16 mouse cellular contexts compared by ENCODE assay signal in the genomic region with DNA sequence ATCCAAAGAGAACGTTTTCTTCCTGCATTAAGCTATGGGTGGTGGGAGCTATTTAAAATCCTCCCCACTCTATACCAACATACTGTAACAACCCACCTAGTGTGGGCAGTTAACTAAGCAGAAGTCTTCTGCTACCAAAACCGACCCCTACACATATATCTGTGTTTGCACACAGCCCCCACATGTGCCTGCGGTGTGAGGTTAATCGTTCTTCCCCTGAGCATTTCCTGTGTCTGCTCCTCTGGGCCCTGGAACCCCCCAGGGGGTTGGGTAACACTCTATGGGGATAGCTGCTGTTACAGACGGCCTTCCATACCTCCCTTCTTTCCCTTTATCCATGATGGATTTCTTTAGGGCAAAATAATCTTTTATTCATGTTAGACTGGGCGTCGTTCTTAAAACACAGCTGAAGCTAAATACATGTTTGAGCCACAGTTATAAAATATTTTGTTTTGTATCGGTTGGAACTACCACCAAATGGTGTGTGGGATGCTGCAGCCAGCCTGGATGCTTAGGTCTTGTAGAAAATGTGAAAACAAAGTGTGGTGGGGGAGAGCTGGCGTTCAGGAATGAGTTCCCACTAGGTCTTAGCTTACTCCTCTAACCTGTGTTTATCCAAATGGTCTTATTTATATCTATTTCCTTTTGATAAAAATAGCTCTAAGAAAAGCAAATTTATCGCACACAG.
A peak's percentile ranks its signal among the peaks of the same experiment; 100 is the strongest.
DNase-seq lines count a peak whose midpoint lies in the region; ATAC-seq lines count a peak whose summit lies in the region.
"Had no signal": no experiment of that assay in that cellular context is flagged by ENCODE, and none has a peak within 500 bp of the region (broad histone marks: within the 10 kb centered on the region; RNA-seq: fewer than 3 reads in every experiment).

No protein-coding gene starts in this region.

- no peak for DNase-seq in frontal cortex, postnatal 14 days (ENCODE audit: low spot score in 2 of 2)
- DNase-seq in spleen, postnatal 36 days (ENCODE audit: low spot score in 2 of 2): peak; percentile 7 to 16
- no peak for DNase-seq in spleen, adult 12 weeks (ENCODE audit: low spot score)
- DNase-seq in naive thymus-derived CD4-positive, alpha-beta T cell, adult 2 months (ENCODE audit: low read depth): peak; percentile 39
- DNase-seq in cerebellum, adult 11 months: no peak
- DNase-seq in lung, postnatal 14 days: no peak
- DNase-seq: adrenal gland, postnatal 36 days; cerebellum, postnatal 14 days; gastrocnemius, postnatal 14 days; kidney, adult 8-10 months; left cerebral cortex, postnatal 4 days; lung, embryonic 14.5 days had no signal

- H3K27me3 ChIP-seq in kidney, embryonic 14.5 days (ENCODE audit: control insufficient read depth, insufficient read depth, low read length): no peaks in the 10 kb centered on the region

- H3K4me3 ChIP-seq in kidney, embryonic 14.5 days (ENCODE audit: low read length): no peak overlapping the region
- H3K4me3 ChIP-seq: erythroblast, embryonic 14.5 days; hindbrain, embryonic 10.5 days had no signal

- no peaks in the 10 kb centered on the region for H3K36me3 ChIP-seq in kidney, embryonic 14.5 days (ENCODE audit: control insufficient read depth, insufficient read depth, low read length)
- H3K36me3 ChIP-seq: hindbrain, embryonic 10.5 days had no signal

- H3K4me2 ChIP-seq in kidney, embryonic 14.5 days (replicated peaks; ENCODE audit: low read depth, low read length): no peak overlapping the region
- H3K4me2 ChIP-seq: lung, embryonic 14.5 days had no signal

- H3K27ac ChIP-seq in kidney, embryonic 14.5 days (ENCODE audit: low read depth, low read length): no peak overlapping the region
- H3K27ac ChIP-seq: hindbrain, embryonic 10.5 days had no signal

- 36% methylated on average over 10 of the region's 10 CpGs for WGBS in kidney, embryonic 14.5 days

- H3K4me1 ChIP-seq in kidney, embryonic 14.5 days (ENCODE audit: control insufficient read depth, insufficient read depth, low read length): peaks cover 16% of the 10 kb centered on the region

- no peaks in the 10 kb centered on the region for H3K9me3 ChIP-seq in kidney, embryonic 14.5 days (ENCODE audit: control insufficient read depth, low read length)
- H3K9me3 ChIP-seq: hindbrain, embryonic 10.5 days had no signal

- peak; percentile 45 for ATAC-seq in frontal cortex, adult (ENCODE audit: low TSS enrichment)
- no peak for ATAC-seq in kidney, embryonic 14.5 days (ENCODE audit: low FRiP score, low TSS enrichment)

- H3K9ac ChIP-seq in kidney, embryonic 14.5 days (ENCODE audit: low read depth, low read length): no peak overlapping the region
- H3K9ac ChIP-seq: lung, embryonic 14.5 days had no signal

Comparison
In these comparisons a context has a peak if more than half of its experiments do, and no peak if none do; other contexts are left out.
1. DNase-seq: peak in spleen, postnatal 36 days (2 of 2) and naive thymus-derived CD4-positive, alpha-beta T cell, adult 2 months (single experiment); none in frontal cortex, postnatal 14 days (0 of 2), spleen, adult 12 weeks (single experiment), cerebellum, adult 11 months (single experiment) and lung, postnatal 14 days (single experiment).